Mouse (Mus musculus) olfactory bulb, adult 2 months (tissue): ENCODE measurements at regions not wholly inside any gene's neighbourhood (a gene's known extent, or its start where the extent isn't known, plus 50 kb on each side); places are given as distances from the start of the nearest gene placed in this dataset.
A peak's percentile ranks its signal among the peaks of the same experiment; 100 is the strongest.
"Not testable (repeated sequence)": the region's sequence is repeated elsewhere in the genome, so short reads cannot be mapped to it uniquely, and the experiment has no call there.

Source experiments
- H3K27ac ChIP-seq: fragments of 200-500 bp; 2 replicates; pipeline ENCODE4 v1.5.1; 2012; ENCODE audit warnings: low read depth, low read length; ENCODE audit not compliant: insufficient read depth
- H3K4me1 ChIP-seq: fragments of 200-500 bp; 2 replicates; pipeline ENCODE4 v1.6.1; 2012; ENCODE audit warnings: low read length; ENCODE audit not compliant: control insufficient read depth, insufficient read depth
- H3K4me3 ChIP-seq: fragments of 200-500 bp; 2 replicates; pipeline ENCODE4 v1.5.1; 2012; ENCODE audit warnings: mild to moderate bottlenecking, low read depth, low read length, moderate library complexity; ENCODE audit not compliant: insufficient read depth
- CTCF ChIP-seq: fragments of 200-500 bp; IDR thresholded peaks from 2 replicates; pipeline ENCODE4 v1.5.1; 2012; ENCODE audit warnings: low read depth, mild to moderate bottlenecking, low read length, moderate library complexity; ENCODE audit not compliant: insufficient read depth
- POLR2A ChIP-seq: fragments of 200-500 bp; IDR thresholded peaks from 2 replicates; pipeline ENCODE4 v1.6.1; 2012; ENCODE audit warnings: mild to moderate bottlenecking, low read depth, low read length, moderate library complexity; ENCODE audit not compliant: insufficient read depth
- WGBS: fragments of 180-500 bp; shearing (Covaris S2); methylation state at CpG from one replicate; pipeline ENCODE4 v1.1.7; 2018; 5-methylcytosine and 5-hydroxymethylcytosine counted together

- Histone ChIP-seq H3K27ac (no peak overlapping the region), H3K4me3 (no peak overlapping the region), H3K4me1 (no peaks in the 10 kb centered on the region)
- 78% methylated on average over 1 of the region's 1 CpGs for WGBS
- TF ChIP-seq POLR2A, result no peak
- no peak for TF ChIP-seq CTCF
These were observed 178.2 kb downstream of the Kcna4 start for GRCm38 (mm10) chr2:107468671-107469070.

- H3K4me1 ChIP-seq, result no peaks in the 10 kb centered on the region
- no peak overlapping the region for H3K27ac ChIP-seq
- H3K4me3 ChIP-seq, result no peak overlapping the region
- 47% methylated on average over 7 of the region's 7 CpGs for WGBS
- TF ChIP-seq CTCF, result no peak
- no peak for TF ChIP-seq POLR2A
These were observed 213.4 kb downstream of the Kcna4 start for GRCm38 (mm10) chr2:107503646-107504379.

GRCm38 (mm10) chr2:107507426-107508167 is 217.2 kb downstream of the Kcna4 start:
- Histone ChIP-seq H3K4me3 (no peak overlapping the region), H3K4me1 (no peaks in the 10 kb centered on the region), H3K27ac (no peak overlapping the region)
- TF ChIP-seq CTCF (no peak), POLR2A (no peak)

GRCm38 (mm10) chr2:107515486-107515885 is 225.0 kb downstream of the Kcna4 start:
- WGBS, result 71% methylated on average over 1 of the region's 1 CpGs
- not testable (repeated sequence) for H3K4me3 ChIP-seq, H3K27ac ChIP-seq, H3K4me1 ChIP-seq

GRCm38 (mm10) chr2:107518107-107518506 is 227.7 kb downstream of the Kcna4 start:
- no peak for TF ChIP-seq CTCF
- TF ChIP-seq POLR2A, result no peak
- 13% methylated on average over 1 of the region's 1 CpGs for WGBS
- peak overlapping the region; percentile 90 for H3K27ac ChIP-seq
- H3K4me3 ChIP-seq, result no peak overlapping the region
- peaks cover 6% of the 10 kb centered on the region for H3K4me1 ChIP-seq

- Histone ChIP-seq H3K27ac (peak overlapping the region; percentile 90), H3K4me1 (peaks cover 6% of the 10 kb centered on the region), H3K4me3 (no peak overlapping the region)
- TF ChIP-seq CTCF (no peak), POLR2A (no peak)
- WGBS, result 66% methylated on average over 2 of the region's 2 CpGs
These were observed 228.3 kb downstream of the Kcna4 start for GRCm38 (mm10) chr2:107518759-107519158.

- no peak overlapping the region for H3K4me3 ChIP-seq
- peak overlapping the region; percentile 99 for H3K27ac ChIP-seq
- peaks cover 6% of the 10 kb centered on the region for H3K4me1 ChIP-seq
- TF ChIP-seq CTCF (no peak), POLR2A (no peak)
- WGBS, result 16% methylated on average over 3 of the region's 3 CpGs
These were observed 228.9 kb downstream of the Kcna4 start for GRCm38 (mm10) chr2:107519326-107519725.

GRCm38 (mm10) chr2:107519761-107520160 is 229.3 kb downstream of the Kcna4 start:
- TF ChIP-seq POLR2A (no peak), CTCF (no peak)
- Histone ChIP-seq H3K4me3 (no peak overlapping the region), H3K27ac (peak overlapping the region; percentile 99), H3K4me1 (peaks cover 6% of the 10 kb centered on the region)
- 19% methylated on average over 4 of the region's 4 CpGs for WGBS

- Histone ChIP-seq H3K4me1 (no peaks in the 10 kb centered on the region), H3K27ac (no peak overlapping the region; the same call in 1 of the 2 replicates), H3K4me3 (no peak overlapping the region)
- 50% methylated on average over 4 of the region's 4 CpGs for WGBS
- TF ChIP-seq POLR2A (no peak), CTCF (no peak)
These were observed 252.7 kb downstream of the Kcna4 start for GRCm38 (mm10) chr2:107543161-107543560.
